Mouse (Mus musculus): ENCODE data around the gene Srek1ip1.

DNA sequence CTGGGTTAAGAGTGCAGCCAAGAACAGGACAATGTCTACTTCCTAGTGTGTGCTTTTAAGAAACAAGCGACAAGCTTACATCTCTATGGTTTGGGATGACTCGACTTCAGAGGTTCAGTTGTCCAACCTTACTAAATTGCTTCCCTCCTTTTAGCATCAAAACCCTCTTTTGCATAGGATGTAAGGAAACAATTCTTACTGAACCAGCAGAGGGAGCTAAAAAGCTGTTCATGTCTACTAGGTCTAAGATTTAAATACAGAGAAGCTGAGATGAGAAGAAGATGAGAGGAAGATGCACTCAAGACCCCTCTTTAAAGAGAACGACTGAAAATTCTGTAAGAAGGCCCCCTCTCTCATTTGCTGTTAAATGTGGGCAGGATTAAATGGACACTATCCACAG lies 13.4 kb downstream of the Srek1ip1 start:
- no peak for TF ChIP-seq CTCF (IDR thresholded peaks at IDR 0.05; ENCODE audit: borderline replicate concordance, extremely low read depth, insufficient read depth, insufficient read length)
- no peak for TF ChIP-seq POLR2A (IDR thresholded peaks at IDR 0.05; ENCODE audit: borderline replicate concordance, extremely low read depth, insufficient read depth, insufficient read length, poor library complexity, severe bottlenecking)

All from brain, embryonic 14.5 days (tissue).